Mouse (Mus musculus): ENCODE results near the gene Rab6a. TPM values are rescaled to one million over a fixed set of nuclear protein-coding genes. Genes with fewer than 3 reads are reported as not detected.
"Not testable (repeated sequence)": the region's sequence is repeated elsewhere in the genome, so short reads cannot be mapped to it uniquely, and the experiment has no call there.

Rab6a gene
- 10 to 100 TPM; 12.0 to 13.4 (median 12.4) TPM for polyA plus RNA-seq (2017; shearing (Covaris generic))

GRCm38 (mm10) chr7:100607214-100608129 is at the start of gene Rab6a:
Gene Rab6a, plus strand, starts transcription at chr7:100607410.
- ATAC-seq, result peak; percentile 93

GRCm38 (mm10) chr7:100559331-100559730 is 47.9 kb upstream of the Rab6a start:
- ATAC-seq, result no peak

GRCm38 (mm10) chr7:100561861-100562587 is 45.2 kb upstream of the Rab6a start:
- ATAC-seq, result no peak

- ATAC-seq, result not testable (repeated sequence)
Measured at GRCm38 (mm10) chr7:100567238-100567637, 40.0 kb upstream of the Rab6a start.

- ATAC-seq, result no peak
Measured at GRCm38 (mm10) chr7:100569907-100570306, 37.3 kb upstream of the Rab6a start.

GRCm38 (mm10) chr7:100570930-100571715 is 36.1 kb upstream of the Rab6a start:
- no peak for ATAC-seq

- no peak for ATAC-seq
Measured at GRCm38 (mm10) chr7:100572061-100572460, 35.1 kb upstream of the Rab6a start.

GRCm38 (mm10) chr7:100572704-100573103 is 34.5 kb upstream of the Rab6a start:
- ATAC-seq, result no peak

- ATAC-seq, result no peak
Measured at GRCm38 (mm10) chr7:100578794-100579193, 28.4 kb upstream of the Rab6a start.

GRCm38 (mm10) chr7:100582235-100582634 is 25.0 kb upstream of the Rab6a start:
- no peak for ATAC-seq

GRCm38 (mm10) chr7:100582727-100583236 is 24.4 kb upstream of the Rab6a start:
- ATAC-seq, result peak; percentile 91

- no peak for ATAC-seq
Measured at GRCm38 (mm10) chr7:100589816-100590215, 17.4 kb upstream of the Rab6a start.

- ATAC-seq, result no peak
Measured at GRCm38 (mm10) chr7:100590504-100590844, 16.7 kb upstream of the Rab6a start.

GRCm38 (mm10) chr7:100590845-100591521 is 16.2 kb upstream of the Rab6a start:
- ATAC-seq, result peak; percentile 92

- ATAC-seq, result no peak
Measured at GRCm38 (mm10) chr7:100591522-100591852, 15.7 kb upstream of the Rab6a start.

GRCm38 (mm10) chr7:100593349-100593748 is 13.9 kb upstream of the Rab6a start:
- ATAC-seq, result no peak

- no peak for ATAC-seq
Measured at GRCm38 (mm10) chr7:100600211-100600610, 7.0 kb upstream of the Rab6a start.

GRCm38 (mm10) chr7:100608130-100608741 is 1.0 kb downstream of the Rab6a start, which contains the start of gene Mrpl48:
Gene Mrpl48, minus strand, starts transcription at chr7:100608301.
- ATAC-seq, result no peak

GRCm38 (mm10) chr7:100608910-100609309 is 1.7 kb downstream of the Rab6a start:
- ATAC-seq, result no peak

- ATAC-seq, result no peak
Measured at GRCm38 (mm10) chr7:100616121-100616857, 9.1 kb downstream of the Rab6a start.

- ATAC-seq, result peak; percentile 38
Measured at GRCm38 (mm10) chr7:100622277-100622676, 15.1 kb downstream of the Rab6a start.
